Mouse (Mus musculus) hindbrain, embryonic 11.5 days (tissue): ENCODE measurements at regions not wholly inside any gene's neighbourhood (a gene's known extent, or its start where the extent isn't known, plus 50 kb on each side); places are given as distances from the start of the nearest gene placed in this dataset.

Experiments
- ATAC-seq: fragments of 200-750 bp; cut with Nextera tagmentation; 2 replicates; pipeline ENCODE4 v1.8.0; 2017; ENCODE audit warnings: mild to moderate bottlenecking, moderate TSS enrichment, moderate library complexity; ENCODE audit not compliant: low FRiP score
- DNase-seq: peaks from one replicate; pipeline ENCODE4 v3.0.0-alpha.2; 2015; ENCODE audit warnings: low spot score
- H3K27ac ChIP-seq: fragments of 300-500 bp; sonication (generic); 2 replicates; pipeline ENCODE4 v1.5.1; 2014; ENCODE audit warnings: mild to moderate bottlenecking, low read depth, low read length
- H3K27me3 ChIP-seq: fragments of 300-500 bp; sonication (generic); 2 replicates; pipeline ENCODE4 v1.6.1; 2014; ENCODE audit warnings: mild to moderate bottlenecking, low read length, moderate library complexity, mixed read lengths; ENCODE audit not compliant: control insufficient read depth, insufficient read depth
- H3K36me3 ChIP-seq: fragments of 300-500 bp; sonication (generic); 2 replicates; pipeline ENCODE4 v1.6.1; 2014; ENCODE audit warnings: mild to moderate bottlenecking, low read length, moderate library complexity, mixed read lengths; ENCODE audit not compliant: control insufficient read depth, insufficient read depth
- H3K4me1 ChIP-seq: fragments of 300-500 bp; sonication (generic); replicated peaks from 2 replicates; pipeline ENCODE4 v1.6.1; 2014; ENCODE audit warnings: low read length, mixed read lengths; ENCODE audit not compliant: control insufficient read depth, insufficient read depth
- H3K4me2 ChIP-seq: fragments of 300-500 bp; sonication (generic); replicated peaks from 2 replicates; pipeline ENCODE4 v1.6.1; 2014; ENCODE audit warnings: mild to moderate bottlenecking, low read depth, low read length
- H3K4me3 ChIP-seq: fragments of 300-500 bp; sonication (generic); 2 replicates; pipeline ENCODE4 v1.5.1; 2014; ENCODE audit warnings: low read depth, low read length
- H3K9ac ChIP-seq: fragments of 300-500 bp; sonication (generic); 2 replicates; pipeline ENCODE4 v1.6.1; 2014; ENCODE audit warnings: low read depth, low read length
- H3K9me3 ChIP-seq: fragments of 300-500 bp; sonication (generic); 2 replicates; pipeline ENCODE4 v1.6.1; 2016; ENCODE audit warnings: low read length; ENCODE audit not compliant: control insufficient read depth
- WGBS: fragments of 180-500 bp; shearing (Covaris S2); extraction: QIAGEN DNeasy Blood & Tissue Kit; methylation state at CpG from one replicate; pipeline ENCODE4 v1.1.7; 2014; 5-methylcytosine and 5-hydroxymethylcytosine counted together

GRCm38 (mm10) chr1:73793256-73793655 is 331.0 kb downstream of the Tns1 start:
- Histone ChIP-seq H3K9ac (no peak overlapping the region), H3K4me1 (no peaks in the 10 kb centered on the region), H3K36me3 (no peaks in the 10 kb centered on the region), H3K4me3 (no peak overlapping the region), H3K27ac (no peak overlapping the region), H3K9me3 (no peaks in the 10 kb centered on the region), H3K27me3 (no peaks in the 10 kb centered on the region), H3K4me2 (no peak overlapping the region)
- no peak for DNase-seq
- no peak for ATAC-seq
- 87% methylated on average over 3 of the region's 3 CpGs for WGBS

- H3K9ac ChIP-seq: no peak overlapping the region
- H3K4me3 ChIP-seq: no peak overlapping the region
- DNase-seq: no peak
- ATAC-seq: no peak
- no peaks in the 10 kb centered on the region for H3K36me3 ChIP-seq
- no peaks in the 10 kb centered on the region for H3K9me3 ChIP-seq
- H3K4me2 ChIP-seq: no peak overlapping the region
- H3K4me1 ChIP-seq: no peaks in the 10 kb centered on the region
- no peaks in the 10 kb centered on the region for H3K27me3 ChIP-seq
- WGBS: 91% methylated on average over 5 of the region's 5 CpGs
- no peak overlapping the region for H3K27ac ChIP-seq
Measured at GRCm38 (mm10) chr1:73792311-73792710, 331.9 kb downstream of the Tns1 start.

GRCm38 (mm10) chr1:73787666-73788065 is 336.6 kb downstream of the Tns1 start:
- Histone ChIP-seq H3K27ac (peak overlapping the region; percentile 59; the same call in 1 of the 2 replicates), H3K4me2 (no peak overlapping the region), H3K36me3 (no peaks in the 10 kb centered on the region), H3K9me3 (no peaks in the 10 kb centered on the region), H3K4me3 (no peak overlapping the region), H3K4me1 (no peaks in the 10 kb centered on the region), H3K27me3 (no peaks in the 10 kb centered on the region), H3K9ac (no peak overlapping the region)
- peak; percentile 30 for DNase-seq
- 16% methylated on average over 2 of the region's 2 CpGs for WGBS
- ATAC-seq: peak; percentile 47; the same call in 1 of the 2 replicates

- Histone ChIP-seq H3K27ac (peak overlapping the region; percentile 59; the same call in 1 of the 2 replicates), H3K4me1 (no peaks in the 10 kb centered on the region), H3K9me3 (no peaks in the 10 kb centered on the region), H3K4me2 (no peak overlapping the region), H3K36me3 (no peaks in the 10 kb centered on the region), H3K27me3 (no peaks in the 10 kb centered on the region), H3K4me3 (no peak overlapping the region), H3K9ac (no peak overlapping the region)
- ATAC-seq: no peak
- DNase-seq: no peak
- 66% methylated on average over 7 of the region's 7 CpGs for WGBS
Measured at GRCm38 (mm10) chr1:73787224-73787623, 337.0 kb downstream of the Tns1 start.

DNA sequence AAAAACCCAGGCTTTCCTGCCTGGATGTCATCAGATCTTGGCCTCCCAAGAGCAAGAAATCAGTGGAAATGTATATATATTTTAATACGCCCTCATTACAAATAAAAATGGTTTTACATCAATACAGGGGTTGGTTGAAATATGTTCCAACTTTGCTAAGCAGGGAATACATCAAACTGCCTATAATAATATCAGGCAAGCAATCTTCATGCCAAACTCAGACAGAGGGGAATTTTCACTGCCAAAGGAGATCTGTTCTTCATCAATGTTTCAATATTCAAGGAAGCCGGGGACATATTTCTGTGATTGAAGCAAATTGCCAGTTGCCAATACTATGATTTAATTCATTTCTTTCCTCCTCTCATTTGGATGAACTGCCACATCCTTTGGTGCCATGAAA is 340.9 kb downstream of the Tns1 start:
- no peak for ATAC-seq
- no peaks in the 10 kb centered on the region for H3K4me1 ChIP-seq
- no peak overlapping the region for H3K4me3 ChIP-seq
- DNase-seq: no peak
- H3K4me2 ChIP-seq: no peak overlapping the region
- H3K27ac ChIP-seq: no peak overlapping the region
- no peaks in the 10 kb centered on the region for H3K9me3 ChIP-seq
- WGBS: 91% methylated on average over 2 of the region's 2 CpGs
- no peak overlapping the region for H3K9ac ChIP-seq
- no peaks in the 10 kb centered on the region for H3K27me3 ChIP-seq
- H3K36me3 ChIP-seq: no peaks in the 10 kb centered on the region

DNA sequence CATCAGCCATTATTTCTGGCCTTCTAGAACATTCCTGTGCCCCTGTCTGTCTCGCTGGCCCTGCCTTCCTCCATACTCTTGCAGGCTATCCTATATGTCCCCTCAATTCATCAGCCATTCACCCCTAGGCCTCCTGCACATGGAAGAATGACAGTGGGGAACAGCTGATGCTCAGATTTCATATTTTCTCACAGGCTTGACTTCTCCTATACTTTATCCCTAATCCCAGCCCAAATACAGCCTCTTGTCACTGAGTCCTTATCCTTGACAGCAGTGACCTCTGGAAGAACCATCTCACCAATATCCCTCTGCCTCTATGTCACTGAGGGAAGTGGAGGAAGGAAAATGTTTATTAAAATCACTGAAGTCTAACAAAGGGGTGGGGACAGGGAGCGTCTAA is 341.4 kb downstream of the Tns1 start:
- ATAC-seq: no peak
- peak; percentile 22 for DNase-seq

GRCm38 (mm10) chr1:73771773-73772172 is 352.5 kb downstream of the Tns1 start:
- no peak for DNase-seq
- 77% methylated on average over 5 of the region's 5 CpGs for WGBS
- no peaks in the 10 kb centered on the region for H3K4me1 ChIP-seq

More for the DNA sequence above, 341.4 kb downstream of the Tns1 start:
- H3K9me3 ChIP-seq: no peaks in the 10 kb centered on the region
- H3K4me2 ChIP-seq: no peak overlapping the region
- H3K27me3 ChIP-seq: no peaks in the 10 kb centered on the region
- no peak overlapping the region for H3K4me3 ChIP-seq
- WGBS: 93% methylated on average over 2 of the region's 2 CpGs
- H3K36me3 ChIP-seq: no peaks in the 10 kb centered on the region
- H3K27ac ChIP-seq: no peak overlapping the region
- no peak overlapping the region for H3K9ac ChIP-seq
- no peaks in the 10 kb centered on the region for H3K4me1 ChIP-seq

DNA sequence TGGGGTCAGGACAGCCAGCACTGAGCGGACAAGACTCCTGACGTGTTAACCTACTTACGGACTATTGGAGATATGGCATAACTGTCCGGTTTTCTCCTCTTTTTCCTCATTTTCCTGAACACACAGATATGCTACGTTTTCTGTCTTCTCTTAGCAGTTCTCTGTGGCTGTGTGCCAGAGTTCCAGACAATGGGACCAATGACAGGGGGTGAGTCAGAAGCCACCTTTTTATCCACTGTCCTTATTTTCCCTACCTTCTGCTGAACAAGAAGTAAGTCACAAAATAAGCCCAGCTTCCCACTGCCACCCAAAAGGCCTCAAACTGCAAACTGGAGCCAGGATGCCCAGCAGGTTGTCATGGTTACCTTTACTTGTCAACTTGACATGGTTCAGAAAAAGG is 353.6 kb downstream of the Tns1 start:
- ATAC-seq: no peak
- Histone ChIP-seq H3K9ac (no peak overlapping the region), H3K36me3 (no peaks in the 10 kb centered on the region), H3K4me2 (no peak overlapping the region), H3K27me3 (no peaks in the 10 kb centered on the region), H3K4me3 (no peak overlapping the region), H3K4me1 (no peaks in the 10 kb centered on the region), H3K27ac (no peak overlapping the region), H3K9me3 (no peaks in the 10 kb centered on the region)
- DNase-seq: no peak
- 84% methylated on average over 5 of the region's 5 CpGs for WGBS

More at GRCm38 (mm10) chr1:73771773-73772172, 352.5 kb downstream of the Tns1 start:
- Histone ChIP-seq H3K9me3 (no peaks in the 10 kb centered on the region), H3K27me3 (no peaks in the 10 kb centered on the region), H3K27ac (no peak overlapping the region), H3K9ac (no peak overlapping the region), H3K36me3 (no peaks in the 10 kb centered on the region), H3K4me2 (no peak overlapping the region), H3K4me3 (no peak overlapping the region)
- ATAC-seq: no peak

DNA sequence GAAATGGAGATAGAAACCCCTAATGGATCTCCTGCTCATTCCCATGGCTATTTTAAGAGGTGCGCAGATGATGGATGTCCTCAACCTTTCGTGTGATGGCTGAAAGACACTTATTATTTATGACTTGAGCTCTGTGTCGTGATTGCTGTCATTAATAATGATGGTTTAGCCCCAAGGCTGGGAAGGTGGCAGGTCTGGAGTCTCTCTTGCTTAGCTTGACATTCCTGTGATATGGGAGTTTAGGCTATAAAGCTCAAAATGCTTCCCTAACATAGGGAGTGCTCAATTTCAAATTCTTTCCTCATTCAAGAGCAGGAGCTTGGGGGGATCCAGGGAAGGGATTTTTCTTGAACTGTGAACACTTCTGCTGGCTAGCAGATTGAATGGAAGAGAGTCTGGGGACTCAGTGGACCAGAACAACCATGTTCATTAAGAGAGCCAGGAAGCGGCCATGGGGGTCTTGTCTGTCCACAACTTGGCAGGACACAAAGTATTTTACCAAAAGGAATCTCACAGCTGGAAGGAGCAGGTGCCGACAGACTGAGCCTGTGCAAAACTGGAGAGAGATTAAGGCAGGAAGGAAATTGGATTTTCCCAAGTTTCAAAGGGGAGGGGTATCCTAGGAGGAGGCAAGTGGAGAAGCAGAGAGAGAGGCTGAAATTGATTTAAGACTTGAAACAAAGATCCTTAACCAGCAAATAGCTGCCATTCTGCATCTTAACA is 359.5 kb downstream of the Tns1 start:
- H3K36me3 ChIP-seq: no peaks in the 10 kb centered on the region
- no peak for DNase-seq
- H3K27me3 ChIP-seq: no peaks in the 10 kb centered on the region
- no peaks in the 10 kb centered on the region for H3K4me1 ChIP-seq
- no peak overlapping the region for H3K9ac ChIP-seq
- H3K9me3 ChIP-seq: no peaks in the 10 kb centered on the region
- H3K4me3 ChIP-seq: no peak overlapping the region
- WGBS: 63% methylated on average over 5 of the region's 5 CpGs
- no peak overlapping the region; the same call in 1 of the 2 replicates for H3K27ac ChIP-seq
- no peak overlapping the region for H3K4me2 ChIP-seq
- no peak for ATAC-seq
